In the genomic region with DNA sequence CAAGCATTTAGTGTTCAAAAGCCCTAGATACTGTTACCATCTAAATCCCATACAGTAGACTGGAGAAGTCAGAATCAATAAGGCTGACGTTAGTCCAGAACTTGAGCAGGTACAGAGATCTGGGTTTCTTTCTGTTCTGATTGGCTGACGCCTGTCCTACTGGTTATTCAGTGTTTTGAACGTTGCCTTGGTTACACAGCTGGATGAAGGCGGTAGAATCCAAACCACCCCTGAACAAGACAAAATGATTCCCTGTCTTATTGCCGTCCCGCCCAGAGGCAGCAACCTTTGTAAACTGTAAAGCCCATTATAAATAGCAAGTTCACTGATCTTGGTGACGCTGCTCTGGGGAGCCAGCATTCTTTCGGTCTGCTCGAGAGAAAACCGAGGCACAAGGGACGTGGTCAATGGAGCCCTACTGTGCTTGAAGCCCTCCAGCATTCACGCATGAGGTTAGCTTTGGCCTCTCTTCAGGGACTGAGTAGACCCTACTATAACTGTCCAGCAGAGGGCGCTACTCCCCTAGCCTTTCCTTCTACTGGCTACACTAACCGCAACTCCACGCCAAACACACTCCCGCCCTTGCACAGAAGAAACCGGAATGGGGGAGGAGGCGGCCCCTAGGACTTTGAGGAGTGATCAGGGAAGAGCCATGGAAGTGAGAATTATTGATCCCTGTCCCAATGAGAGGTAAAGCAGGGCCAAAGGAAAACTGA, we compare ENCODE assay signal across 8 mouse cellular contexts. TPM values are rescaled to one million over a fixed set of nuclear protein-coding genes. Genes with fewer than 3 reads are reported as not detected.
DNase-seq lines count a peak whose midpoint lies in the region; ATAC-seq lines count a peak whose summit lies in the region.

No protein-coding gene starts in this region.

- WGBS in heart, embryonic 13.5 days = 5% methylated on average over 18 of the region's 18 CpGs
- WGBS in liver, embryonic 12.5 days (ENCODE audit: insufficient replicate concordance) = 11% methylated on average over 18 of the region's 18 CpGs

- peak overlapping the region; percentile 93 for H3K4me2 ChIP-seq in heart, embryonic 13.5 days
- H3K4me2 ChIP-seq in liver, embryonic 12.5 days = peak overlapping the region; percentile 99

- H3K9me3 ChIP-seq in heart, embryonic 13.5 days = no peaks in the 10 kb centered on the region
- no peaks in the 10 kb centered on the region for H3K9me3 ChIP-seq in liver, embryonic 12.5 days (replicated peaks)

- peak; percentile 93 for DNase-seq in CD4-positive, CD25-positive, alpha-beta regulatory T cell, adult 2 months (ENCODE audit: low read depth, low spot score)
- peak; percentile 98 for DNase-seq in kidney, postnatal 10 days
- DNase-seq in naive thymus-derived CD4-positive, alpha-beta T cell, adult 2 months (ENCODE audit: low read depth) = peak; percentile 94
- DNase-seq in splenic B cell, adult 2 months (ENCODE audit: low read depth, low spot score) = peak; percentile 94

- H3K4me3 ChIP-seq in brown adipose tissue, adult 24 weeks (ENCODE audit: insufficient read depth, low read depth, low read length) = peak overlapping the region; percentile 87
- peak overlapping the region; percentile 56 for H3K4me3 ChIP-seq in heart, embryonic 13.5 days
- peak overlapping the region; percentile 70 for H3K4me3 ChIP-seq in liver, embryonic 12.5 days

- no peaks in the 10 kb centered on the region for H3K27me3 ChIP-seq in heart, embryonic 13.5 days (replicated peaks)
- H3K27me3 ChIP-seq in liver, embryonic 12.5 days (replicated peaks) = no peaks in the 10 kb centered on the region; the same call in 1 of the 2 replicates
- H3K27me3 ChIP-seq in splenic B cell, adult 2 months (ENCODE audit: control insufficient read depth, insufficient read depth, low read length, poor library complexity, severe bottlenecking) = no peaks in the 10 kb centered on the region

- peak overlapping the region; percentile 88 for H3K9ac ChIP-seq in heart, embryonic 13.5 days
- H3K9ac ChIP-seq in liver, embryonic 12.5 days = peak overlapping the region; percentile 88

- peak overlapping the region; percentile 100 for H3K27ac ChIP-seq in brown adipose tissue, adult 24 weeks (replicated peaks; ENCODE audit: low read depth, low read length)
- peak overlapping the region; percentile 100 for H3K27ac ChIP-seq in heart, embryonic 13.5 days (replicated peaks)
- peak overlapping the region; percentile 92 for H3K27ac ChIP-seq in liver, embryonic 12.5 days

- peaks cover 15% of the 10 kb centered on the region for H3K4me1 ChIP-seq in brown adipose tissue, adult 24 weeks (ENCODE audit: control insufficient read depth, insufficient read depth, insufficient read length, low read length)
- peaks cover 77% of the 10 kb centered on the region for H3K4me1 ChIP-seq in heart, embryonic 13.5 days
- peaks cover 85% of the 10 kb centered on the region for H3K4me1 ChIP-seq in liver, embryonic 12.5 days

- no peaks in the 10 kb centered on the region for H3K36me3 ChIP-seq in heart, embryonic 13.5 days
- H3K36me3 ChIP-seq in liver, embryonic 12.5 days = no peaks in the 10 kb centered on the region
- no peaks in the 10 kb centered on the region for H3K36me3 ChIP-seq in splenic B cell, adult 2 months (ENCODE audit: control insufficient read depth, insufficient read depth, low read length, poor library complexity, severe bottlenecking)

- ATAC-seq in erythroid progenitor cell, adult 5-6 weeks (replicated peaks; ENCODE audit: low FRiP score, poor library complexity, severe bottlenecking) = peak; percentile 83
- ATAC-seq in heart, embryonic 13.5 days (ENCODE audit: extremely low read depth, insufficient number of reproducible peaks, low FRiP score, low TSS enrichment) = peak; percentile 61
- ATAC-seq in liver, embryonic 12.5 days = peak; percentile 77

RNA-seq across cellular contexts. Expression of a gene that starts 14.2 kb away (rescaled TPM):
- polyA plus RNA-seq in brown adipose tissue, adult 24 weeks (2012; ENCODE audit: insufficient read depth, insufficient read length, missing spikeins) = not detected in 2 replicates
- not detected in 2 replicates for total RNA-seq in erythroid progenitor cell, adult 5-6 weeks (2015; ENCODE audit: low replicate concordance)
- total RNA-seq in erythroid progenitor cell, adult 5-6 weeks (2017; ENCODE audit: low replicate concordance) = not detected in 2 replicates
- not detected in 2 replicates for polyA plus RNA-seq in heart, embryonic 13.5 days (2015; fragmentation: Nextera tagmentation; extraction: Ambion mirVana)
- not detected in 2 replicates for polyA plus RNA-seq in liver, embryonic 12.5 days (2016; fragmentation: Nextera tagmentation; extraction: Ambion mirVana)

RNA-seq across cellular contexts. Expression of a gene that starts 14.3 kb away (rescaled TPM):
- polyA plus RNA-seq in brown adipose tissue, adult 24 weeks (2012; ENCODE audit: insufficient read depth, insufficient read length, missing spikeins) = not detected in 2 replicates
- total RNA-seq in erythroid progenitor cell, adult 5-6 weeks (2015; ENCODE audit: low replicate concordance) = 1.1 TPM in 1 of 2 replicates, not detected in the other
- not detected in 2 replicates for total RNA-seq in erythroid progenitor cell, adult 5-6 weeks (2017; ENCODE audit: low replicate concordance)
- not detected in 2 replicates for polyA plus RNA-seq in heart, embryonic 13.5 days (2015; fragmentation: Nextera tagmentation; extraction: Ambion mirVana)
- 0.19 TPM in 1 of 2 replicates, not detected in the other for polyA plus RNA-seq in liver, embryonic 12.5 days (2016; fragmentation: Nextera tagmentation; extraction: Ambion mirVana)

Comparison
In these comparisons a context has a peak if more than half of its experiments do, and no peak if none do; other contexts are left out.
1. Peak in every context shown above with its lines: DNase-seq, ATAC-seq, H3K4me3 ChIP-seq and H3K27ac ChIP-seq.